Comparison of ENCODE assay signal across 8 mouse cellular contexts in the genomic region with DNA sequence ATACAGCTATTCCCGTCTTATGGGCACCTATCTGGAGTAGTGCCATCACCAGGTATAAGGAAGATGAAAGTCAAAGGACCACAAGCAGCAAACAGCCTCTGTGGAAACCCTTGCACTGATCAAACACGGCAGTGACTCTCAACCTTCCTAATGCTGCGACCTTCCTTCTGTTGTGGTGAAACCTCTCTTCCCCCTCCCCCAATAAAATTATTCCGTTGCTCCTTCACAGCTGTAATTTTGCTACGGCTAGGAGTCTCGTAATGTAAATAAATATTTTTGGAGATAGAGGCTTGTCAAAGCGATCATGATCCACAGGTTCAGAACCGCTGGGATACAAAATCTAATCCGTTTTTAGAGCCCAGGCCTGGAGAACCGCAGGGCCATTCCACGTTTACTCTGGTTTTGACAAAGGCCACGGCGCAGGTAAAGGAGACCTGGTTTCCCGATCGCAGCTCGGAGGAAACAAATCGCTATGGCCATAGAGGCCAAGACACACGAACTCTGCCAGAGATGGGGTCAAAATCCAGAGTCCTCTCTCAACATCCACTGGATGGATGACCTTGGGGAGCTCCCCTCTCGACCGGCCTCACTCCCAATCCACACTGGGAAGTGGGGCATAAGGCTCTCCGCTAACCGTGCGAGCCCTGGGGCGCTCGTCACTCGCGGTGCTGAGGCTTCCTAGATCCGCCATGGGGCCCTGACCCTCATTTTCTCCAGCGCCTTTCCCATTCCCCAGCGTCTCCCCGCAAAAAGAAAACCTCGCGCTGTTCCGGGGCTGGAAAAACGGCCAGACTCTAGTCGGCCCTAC. TPM values are rescaled to one million over a fixed set of nuclear protein-coding genes. Genes with fewer than 3 reads are reported as not detected.
DNase-seq lines count a peak whose midpoint lies in the region; ATAC-seq and TF ChIP-seq lines count a peak whose summit lies in the region.

No protein-coding gene starts in this region.

- H3K36me3 ChIP-seq in heart, adult 2 months (ENCODE audit: control insufficient read depth, insufficient read depth, low read length) = peaks cover 23% of the 10 kb centered on the region
- no peaks in the 10 kb centered on the region; the same call in 1 of the 2 replicates for H3K36me3 ChIP-seq in forebrain, embryonic 11.5 days (ENCODE audit: control insufficient read depth, insufficient read depth, low read length)
- H3K36me3 ChIP-seq in kidney, embryonic 16.5 days (ENCODE audit: insufficient read depth, low read length) = peaks cover 11% of the 10 kb centered on the region
- peaks cover 27% of the 10 kb centered on the region for H3K36me3 ChIP-seq in midbrain, embryonic 13.5 days

- TF ChIP-seq EP300 in heart, adult 2 months (IDR thresholded peaks at IDR 0.05; ENCODE audit: insufficient read depth, low read depth, low read length) = no peak

- peak overlapping the region; percentile 74 for H3K4me3 ChIP-seq in heart, adult 2 months
- H3K4me3 ChIP-seq in forebrain, embryonic 11.5 days (ENCODE audit: low read depth, low read length) = peak overlapping the region; percentile 91
- peak overlapping the region; percentile 99 for H3K4me3 ChIP-seq in kidney, embryonic 16.5 days (ENCODE audit: low read length)
- H3K4me3 ChIP-seq in midbrain, embryonic 13.5 days (replicated peaks) = peak overlapping the region; percentile 95

- no peak for TF ChIP-seq POLR2A in heart, adult 2 months (IDR thresholded peaks at IDR 0.05; ENCODE audit: insufficient read depth, low read depth, low read length)

- peaks cover 2% of the 10 kb centered on the region; the same call in 1 of the 2 replicates for H3K79me2 ChIP-seq in heart, adult 2 months (replicated peaks; ENCODE audit: control insufficient read depth, insufficient read depth, low read length)

- H3K4me2 ChIP-seq in forebrain, embryonic 11.5 days (ENCODE audit: low read depth, low read length, severe bottlenecking) = peak overlapping the region; percentile 54
- H3K4me2 ChIP-seq in kidney, embryonic 16.5 days (replicated peaks; ENCODE audit: low read depth, low read length) = peak overlapping the region; percentile 88
- peak overlapping the region; percentile 81 for H3K4me2 ChIP-seq in midbrain, embryonic 13.5 days (replicated peaks)

- intact Hi-C loops in heart, adult 2 months (cut with DNase I) = loop anchor here (1.0 kb wide), 1 partner anchor 22 kb away; no protein-coding TSS in a partner anchor
- intact Hi-C loops in heart, postnatal 14 days (cut with DNase I) = no loop called here

- no peak for DNase-seq in heart, adult 2 months
- no peak for DNase-seq in heart, postnatal 14 days
- DNase-seq in 3T3-L1 (ENCODE audit: low read depth, low spot score) (peak; percentile 34), MEL-GATA-1-ER (ENCODE audit: extremely low read depth, low read depth) (peak; percentile 32)
- DNase-seq in forebrain, embryonic 11.5 days (ENCODE audit: low spot score) = peak; percentile 71
- DNase-seq in layer of hippocampus, postnatal 10 days (ENCODE audit: low spot score in 2 of 2) = no peak

- H3K9ac ChIP-seq in heart, adult 2 months (ENCODE audit: low read depth, low read length) = peak overlapping the region; percentile 94
- H3K9ac ChIP-seq in forebrain, embryonic 11.5 days (ENCODE audit: low read length) = peak overlapping the region; percentile 93
- H3K9ac ChIP-seq in kidney, embryonic 16.5 days (replicated peaks; ENCODE audit: low read length) = peak overlapping the region; percentile 87
- H3K9ac ChIP-seq in midbrain, embryonic 13.5 days (replicated peaks) = peak overlapping the region; percentile 93

- H3K27ac ChIP-seq in heart, adult 2 months = peak overlapping the region; percentile 93
- H3K27ac ChIP-seq in forebrain, embryonic 11.5 days (ENCODE audit: low read depth, low read length) = 0 out of 2 replicates have a peak overlapping the region, but pooled peaks have one; percentile 46
- H3K27ac ChIP-seq in kidney, embryonic 16.5 days (ENCODE audit: low read length) = peak overlapping the region; percentile 90
- H3K27ac ChIP-seq in midbrain, embryonic 13.5 days = peak overlapping the region; percentile 88

- TF ChIP-seq CTCF in heart, adult 2 months (IDR thresholded peaks at IDR 0.05) = no peak

- H3K27me3 ChIP-seq in heart, adult 2 months (ENCODE audit: control insufficient read depth, insufficient read depth, low read length) = no peaks in the 10 kb centered on the region
- H3K27me3 ChIP-seq in forebrain, embryonic 11.5 days (ENCODE audit: control insufficient read depth, insufficient read depth, low read length) = no peaks in the 10 kb centered on the region
- H3K27me3 ChIP-seq in kidney, embryonic 16.5 days (ENCODE audit: insufficient read depth, low read length) = no peaks in the 10 kb centered on the region
- H3K27me3 ChIP-seq in midbrain, embryonic 13.5 days = no peaks in the 10 kb centered on the region

- peaks cover 6% of the 10 kb centered on the region for H3K4me1 ChIP-seq in heart, adult 2 months (ENCODE audit: control insufficient read depth, insufficient read depth, low read length)
- no peaks in the 10 kb centered on the region; the same call in 1 of the 2 replicates for H3K4me1 ChIP-seq in forebrain, embryonic 11.5 days (replicated peaks; ENCODE audit: control insufficient read depth, insufficient read depth, low read length)
- H3K4me1 ChIP-seq in kidney, embryonic 16.5 days (ENCODE audit: insufficient read depth, low read length) = peaks cover 13% of the 10 kb centered on the region
- peaks cover 31% of the 10 kb centered on the region for H3K4me1 ChIP-seq in midbrain, embryonic 13.5 days (replicated peaks)

- under 1% methylated on average over 36 of the region's 36 CpGs for WGBS in heart, adult 2 months
- WGBS in forebrain, embryonic 11.5 days = 2% methylated on average over 36 of the region's 36 CpGs
- 1% methylated on average over 36 of the region's 36 CpGs for WGBS in kidney, embryonic 16.5 days
- 2% methylated on average over 36 of the region's 36 CpGs for WGBS in midbrain, embryonic 13.5 days

- peak; percentile 73 for ATAC-seq in forebrain, embryonic 11.5 days (replicated peaks; ENCODE audit: low FRiP score)
- peak; percentile 79; the same call in 1 of the 2 replicates for ATAC-seq in kidney, embryonic 16.5 days (ENCODE audit: low FRiP score, low TSS enrichment)
- ATAC-seq in midbrain, embryonic 13.5 days = peak; percentile 78

- H3K9me3 ChIP-seq in forebrain, embryonic 11.5 days (ENCODE audit: control insufficient read depth, low read length) = no peaks in the 10 kb centered on the region
- no peaks in the 10 kb centered on the region for H3K9me3 ChIP-seq in kidney, embryonic 16.5 days (ENCODE audit: low read length)
- no peaks in the 10 kb centered on the region for H3K9me3 ChIP-seq in midbrain, embryonic 13.5 days

RNA-seq across cellular contexts. Expression of a gene that starts 0.5 kb away (rescaled TPM):
- 1,000 to 10,000 TPM; 2,026 to 2,490 TPM for total RNA-seq in heart, adult 2 months (2021)
- 762 and 1,154 TPM in 2 replicates for polyA plus RNA-seq in heart, adult 2 months (2012; rRNA removed)
- 1,000 to 10,000 TPM; 2,083 to 2,242 TPM for total RNA-seq in heart, postnatal 14 days (2021)
- 944 and 1,025 TPM in 2 replicates for polyA plus RNA-seq in forebrain, embryonic 11.5 days (2014; fragmentation: Nextera tagmentation; extraction: Ambion mirVana)
- 1,146 and 1,154 TPM in 2 replicates for polyA plus RNA-seq in kidney, embryonic 16.5 days (2015; fragmentation: Nextera tagmentation; extraction: Ambion mirVana)
- 1,460 and 1,506 TPM in 2 replicates for polyA plus RNA-seq in midbrain, embryonic 13.5 days (2015; fragmentation: Nextera tagmentation; extraction: Ambion mirVana)
- total RNA-seq in layer of hippocampus, postnatal 10 days (2021) = 100 to 1,000 TPM; 805 to 828 TPM

RNA-seq across cellular contexts. Expression of a gene that starts 0.6 kb away (rescaled TPM):
- total RNA-seq in heart, adult 2 months (2021) = 10 to 100 TPM; 11.8 to 12.4 TPM
- polyA plus RNA-seq in heart, adult 2 months (2012; rRNA removed) = 5.5 and 7.7 TPM in 2 replicates
- total RNA-seq in heart, postnatal 14 days (2021) = 10 to 100 TPM; 11.7 to 12.3 TPM
- polyA plus RNA-seq in forebrain, embryonic 11.5 days (2014; fragmentation: Nextera tagmentation; extraction: Ambion mirVana) = 13.0 and 13.8 TPM in 2 replicates
- polyA plus RNA-seq in kidney, embryonic 16.5 days (2015; fragmentation: Nextera tagmentation; extraction: Ambion mirVana) = 9.3 and 10.3 TPM in 2 replicates
- polyA plus RNA-seq in midbrain, embryonic 13.5 days (2015; fragmentation: Nextera tagmentation; extraction: Ambion mirVana) = 7.7 and 8.0 TPM in 2 replicates
- total RNA-seq in layer of hippocampus, postnatal 10 days (2021) = 10 to 100 TPM; 18.9 TPM

RNA-seq across cellular contexts. Expression of a gene that starts 22.4 kb away (rescaled TPM):
- total RNA-seq in heart, adult 2 months (2021) = 1 to 10 TPM; 2.7 to 2.9 TPM
- 1.5 and 2.2 TPM in 2 replicates for polyA plus RNA-seq in heart, adult 2 months (2012; rRNA removed)
- 1 to 10 TPM; 3.6 to 3.8 TPM for total RNA-seq in heart, postnatal 14 days (2021)
- polyA plus RNA-seq in forebrain, embryonic 11.5 days (2014; fragmentation: Nextera tagmentation; extraction: Ambion mirVana) = 10.6 and 11.8 TPM in 2 replicates
- 4.3 and 4.5 TPM in 2 replicates for polyA plus RNA-seq in kidney, embryonic 16.5 days (2015; fragmentation: Nextera tagmentation; extraction: Ambion mirVana)
- polyA plus RNA-seq in midbrain, embryonic 13.5 days (2015; fragmentation: Nextera tagmentation; extraction: Ambion mirVana) = 6.9 and 8.0 TPM in 2 replicates
- 1 to 10 TPM; 6.9 to 7.2 TPM for total RNA-seq in layer of hippocampus, postnatal 10 days (2021)

RNA-seq across cellular contexts. Expression of a gene that starts 39.2 kb away (rescaled TPM):
- total RNA-seq in heart, adult 2 months (2021) = 1 to 10 TPM; 2.7 to 3.2 TPM
- polyA plus RNA-seq in heart, adult 2 months (2012; rRNA removed) = 2.5 and 3.5 TPM in 2 replicates
- total RNA-seq in heart, postnatal 14 days (2021) = 1 to 10 TPM; 2.8 to 2.9 TPM
- polyA plus RNA-seq in forebrain, embryonic 11.5 days (2014; fragmentation: Nextera tagmentation; extraction: Ambion mirVana) = 35.1 and 37.3 TPM in 2 replicates
- polyA plus RNA-seq in kidney, embryonic 16.5 days (2015; fragmentation: Nextera tagmentation; extraction: Ambion mirVana) = 20.2 and 25.6 TPM in 2 replicates
- polyA plus RNA-seq in midbrain, embryonic 13.5 days (2015; fragmentation: Nextera tagmentation; extraction: Ambion mirVana) = 28.9 and 31.2 TPM in 2 replicates
- total RNA-seq in layer of hippocampus, postnatal 10 days (2021) = 10 to 100 TPM; 19.7 to 20.4 TPM

RNA-seq across cellular contexts. Expression of a gene that starts 48.2 kb away (rescaled TPM):
- total RNA-seq in heart, adult 2 months (2021) = 1 to 10 TPM; 3.7 to 4.5 TPM
- polyA plus RNA-seq in heart, adult 2 months (2012; rRNA removed) = 7.1 and 7.5 TPM in 2 replicates
- total RNA-seq in heart, postnatal 14 days (2021) = 1 to 10 TPM; 4.1 to 5.2 TPM
- polyA plus RNA-seq in forebrain, embryonic 11.5 days (2014; fragmentation: Nextera tagmentation; extraction: Ambion mirVana) = 0.71 and 0.95 TPM in 2 replicates
- polyA plus RNA-seq in kidney, embryonic 16.5 days (2015; fragmentation: Nextera tagmentation; extraction: Ambion mirVana) = 8.5 and 8.7 TPM in 2 replicates
- polyA plus RNA-seq in midbrain, embryonic 13.5 days (2015; fragmentation: Nextera tagmentation; extraction: Ambion mirVana) = 0.82 and 1.0 TPM in 2 replicates
- 1 to 10 TPM; 3.1 to 3.9 TPM for total RNA-seq in layer of hippocampus, postnatal 10 days (2021)

Comparison
In these comparisons a context has a peak if more than half of its experiments do, and no peak if none do; other contexts are left out.
1. DNase-seq: peak in 3T3-L1 (single experiment), MEL-GATA-1-ER (single experiment) and forebrain, embryonic 11.5 days (single experiment); none in heart, adult 2 months (0 of 2), heart, postnatal 14 days (0 of 2) and layer of hippocampus, postnatal 10 days (0 of 2).
2. Peak in every context shown above with its lines, with median percentiles within 50 percentile points of each other: H3K27ac ChIP-seq, H3K4me3 ChIP-seq, H3K9ac ChIP-seq, ATAC-seq and H3K4me2 ChIP-seq.